Mouse (Mus musculus) lung, postnatal 0 days (tissue): ENCODE measurements around the gene Ralgapa1.

Source experiments
- CTCF ChIP-seq: IDR thresholded peaks from 2 replicates; pipeline ENCODE4 v1.5.1; 2016; ENCODE audit warnings: antibody characterized with exemption, mild to moderate bottlenecking
- EP300 ChIP-seq: IDR thresholded peaks from 2 replicates; pipeline ENCODE4 v1.6.1; 2016; ENCODE audit warnings: antibody characterized with exemption, mild to moderate bottlenecking, control low read depth

DNA sequence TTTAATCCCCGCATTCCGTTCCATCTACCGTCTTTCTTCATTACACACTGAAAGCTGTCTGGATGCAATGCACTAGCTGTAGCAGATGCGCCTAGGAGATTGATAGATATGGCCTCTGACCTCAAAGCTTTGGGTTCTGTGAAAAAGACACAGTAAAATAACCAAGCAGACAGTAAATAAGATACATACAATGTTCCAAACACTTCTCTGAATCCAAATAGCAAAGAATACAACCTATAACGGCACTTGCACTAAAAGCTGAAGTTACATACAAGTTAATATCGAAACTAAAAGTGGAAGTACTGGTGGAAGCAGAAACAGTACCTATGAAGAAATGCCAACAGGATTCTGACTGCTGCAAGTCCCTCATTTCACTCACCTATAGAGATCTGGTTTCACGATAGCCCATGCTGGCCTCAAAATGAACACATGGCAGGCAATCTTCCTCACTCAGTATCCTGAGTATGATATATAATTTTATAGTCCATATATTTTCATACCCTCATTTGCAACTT is 172.9 kb downstream of the Ralgapa1 start:
- TF ChIP-seq CTCF, result no peak
- TF ChIP-seq EP300, result no peak
